9 mouse cellular contexts compared by ENCODE assay signal in genomic region chr4:148327266-148327997, GRCm38 (mm10). TPM values are rescaled to one million over a fixed set of nuclear protein-coding genes. Genes with fewer than 3 reads are reported as not detected.
A peak's percentile ranks its signal among the peaks of the same experiment; 100 is the strongest.
DNase-seq lines count a peak whose midpoint lies in the region; ATAC-seq lines count a peak whose summit lies in the region.
"Had no signal": no experiment of that assay in that cellular context is flagged by ENCODE, and none has a peak within 500 bp of the region (broad histone marks: within the 10 kb centered on the region; RNA-seq: fewer than 3 reads in every experiment).

No protein-coding gene starts in this region.

- H3K4me2 ChIP-seq in embryonic facial prominence, embryonic 13.5 days, result peak overlapping the region; percentile 30
- H3K4me2 ChIP-seq in neural tube, embryonic 11.5 days (ENCODE audit: low read depth), result peak overlapping the region; percentile 31

- H3K27me3 ChIP-seq in heart, embryonic 10.5 days (ENCODE audit: insufficient read depth, poor library complexity, severe bottlenecking), result peaks cover 33% of the 10 kb centered on the region
- H3K27me3 ChIP-seq in embryonic facial prominence, embryonic 13.5 days, result peaks cover 4% of the 10 kb centered on the region; the same call in 1 of the 2 replicates
- H3K27me3 ChIP-seq in neural tube, embryonic 11.5 days (ENCODE audit: control insufficient read depth, insufficient read depth, low read length), result no peaks in the 10 kb centered on the region

- no peaks in the 10 kb centered on the region for H3K9me3 ChIP-seq in heart, embryonic 10.5 days
- no peaks in the 10 kb centered on the region for H3K9me3 ChIP-seq in embryonic facial prominence, embryonic 13.5 days
- no peaks in the 10 kb centered on the region for H3K9me3 ChIP-seq in neural tube, embryonic 11.5 days (ENCODE audit: control insufficient read depth, low read length)

- H3K9ac ChIP-seq in embryonic facial prominence, embryonic 13.5 days, result no peak overlapping the region
- H3K9ac ChIP-seq in neural tube, embryonic 11.5 days (ENCODE audit: low read length), result 0 out of 2 replicates have a peak overlapping the region, but pooled peaks have one; percentile 29

- DNase-seq in heart, embryonic 10.5 days (ENCODE audit: low spot score), result no peak
- no peak for DNase-seq in heart, adult 8-10 months (ENCODE audit: low spot score)
- DNase-seq in kidney, postnatal 14 days, result peak; percentile 50
- DNase-seq in neural tube, embryonic 11.5 days (ENCODE audit: low spot score), result peak; percentile 78
- DNase-seq in urinary bladder, postnatal 14 days (ENCODE audit: low spot score), result no peak
- no peak for DNase-seq in adrenal gland, adult 18-20 months (ENCODE audit: low spot score in 2 of 2)
- no peak for DNase-seq in ovary, postnatal 14 days (ENCODE audit: low spot score)

- no peak for ATAC-seq in embryonic facial prominence, embryonic 13.5 days (ENCODE audit: insufficient number of reproducible peaks, insufficient read depth, low FRiP score, low TSS enrichment, low read depth)
- peak; percentile 75 for ATAC-seq in neural tube, embryonic 11.5 days (ENCODE audit: insufficient read depth, low FRiP score, low TSS enrichment)

- H3K27ac ChIP-seq in heart, embryonic 10.5 days, result no peak overlapping the region
- no peak overlapping the region for H3K27ac ChIP-seq in embryonic facial prominence, embryonic 13.5 days
- H3K27ac ChIP-seq in neural tube, embryonic 11.5 days (ENCODE audit: low read depth, low read length), result peak overlapping the region; percentile 60

- 0 out of 2 replicates have a peak overlapping the region, but pooled peaks have one; percentile 12 for H3K4me3 ChIP-seq in heart, embryonic 10.5 days
- H3K4me3 ChIP-seq in embryonic facial prominence, embryonic 13.5 days, result no peak overlapping the region
- H3K4me3 ChIP-seq in neural tube, embryonic 11.5 days (ENCODE audit: low read depth, low read length), result no peak overlapping the region

- no peaks in the 10 kb centered on the region for H3K36me3 ChIP-seq in heart, embryonic 10.5 days
- no peaks in the 10 kb centered on the region for H3K36me3 ChIP-seq in embryonic facial prominence, embryonic 13.5 days
- no peaks in the 10 kb centered on the region for H3K36me3 ChIP-seq in neural tube, embryonic 11.5 days (ENCODE audit: control insufficient read depth, insufficient read depth, low read length)

- peaks cover 18% of the 10 kb centered on the region for H3K4me1 ChIP-seq in heart, embryonic 10.5 days
- H3K4me1 ChIP-seq in embryonic facial prominence, embryonic 13.5 days, result peaks cover 38% of the 10 kb centered on the region
- peaks cover 18% of the 10 kb centered on the region for H3K4me1 ChIP-seq in neural tube, embryonic 11.5 days (ENCODE audit: control insufficient read depth, insufficient read depth, low read length)

- WGBS in heart, embryonic 10.5 days, result 17% methylated on average over 19 of the region's 19 CpGs
- WGBS in embryonic facial prominence, embryonic 13.5 days, result 13% methylated on average over 19 of the region's 19 CpGs
- 6% methylated on average over 19 of the region's 19 CpGs for WGBS in neural tube, embryonic 11.5 days

RNA-seq across cellular contexts. Expression of gene Disp3, which starts 39.7 kb away (rescaled TPM):
- polyA plus RNA-seq in heart, embryonic 10.5 days (2016; fragmentation: Nextera tagmentation; extraction: Ambion mirVana), result 0.04 TPM in 2 replicates
- total RNA-seq in heart, adult 8-10 months (2022), result under 1 TPM in 1 of 4 experiments, not detected in 3; 0.06 TPM
- 0.35 and 0.39 TPM in 2 replicates for polyA plus RNA-seq in embryonic facial prominence, embryonic 13.5 days (2015; fragmentation: Nextera tagmentation; extraction: Ambion mirVana)
- 13.1 and 14.2 TPM in 2 replicates for polyA plus RNA-seq in neural tube, embryonic 11.5 days (2014; fragmentation: Nextera tagmentation; extraction: Ambion mirVana)
- 1 to 10 TPM in 1 of 2 experiments, under 1 TPM in 1; 0.10 to 1.3 TPM for total RNA-seq in adrenal gland, adult 18-20 months (2021)
- total RNA-seq: hematopoietic stem cell, adult 5-6 weeks had no signal

Comparison
In these comparisons a context has a peak if more than half of its experiments do, and no peak if none do; other contexts are left out.
1. DNase-seq: peak in kidney, postnatal 14 days (single experiment) and neural tube, embryonic 11.5 days (single experiment); none in heart, embryonic 10.5 days (single experiment), heart, adult 8-10 months (single experiment), urinary bladder, postnatal 14 days (single experiment), adrenal gland, adult 18-20 months (0 of 2) and ovary, postnatal 14 days (single experiment).
2. RNA of gene Disp3, which starts 39.7 kb away (polyA plus RNA-seq): 13.1 to 14.2 TPM in neural tube, embryonic 11.5 days; 0.35 to 0.39 TPM in embryonic facial prominence, embryonic 13.5 days and 0.04 TPM in heart, embryonic 10.5 days; every median in the first group is over 10 times any median in the second.